Mouse (Mus musculus) forebrain, embryonic 16.5 days (tissue): Measurements from ENCODE around the gene Oaf. TPM values are rescaled to one million over a fixed set of nuclear protein-coding genes. Genes with fewer than 3 reads are reported as not detected.

ENCODE experiments used
- ATAC-seq: fragments of 200-750 bp; cut with Nextera tagmentation; 2 replicates; pipeline ENCODE4 v1.8.0; 2017; ENCODE audit warnings: mild to moderate bottlenecking, moderate library complexity
- H3K27ac ChIP-seq: fragments of 300-500 bp; sonication (generic); 2 replicates; pipeline ENCODE4 v1.5.1; 2014; ENCODE audit warnings: low read length, control low read depth
- H3K27me3 ChIP-seq: fragments of 300-500 bp; sonication (generic); replicated peaks from 2 replicates; pipeline ENCODE4 v1.6.1; 2014; ENCODE audit warnings: low read length; ENCODE audit not compliant: control insufficient read depth, insufficient read depth
- H3K36me3 ChIP-seq: fragments of 300-500 bp; sonication (generic); 2 replicates; pipeline ENCODE4 v1.6.1; 2014; ENCODE audit not compliant: control insufficient read depth, insufficient read depth
- H3K4me1 ChIP-seq: fragments of 300-500 bp; sonication (generic); replicated peaks from 2 replicates; pipeline ENCODE4 v1.6.1; 2014; ENCODE audit warnings: low read length; ENCODE audit not compliant: control insufficient read depth, insufficient read depth
- H3K4me2 ChIP-seq: fragments of 300-500 bp; sonication (generic); 2 replicates; pipeline ENCODE4 v1.6.1; 2014; ENCODE audit warnings: mild to moderate bottlenecking, low read length, control low read depth
- H3K4me3 ChIP-seq: fragments of 300-500 bp; sonication (generic); replicated peaks from 2 replicates; pipeline ENCODE4 v1.5.1; 2014; ENCODE audit warnings: mild to moderate bottlenecking, low read length, control low read depth
- H3K9ac ChIP-seq: fragments of 300-500 bp; sonication (generic); replicated peaks from 2 replicates; pipeline ENCODE4 v1.6.1; 2014; ENCODE audit warnings: low read depth, low read length, control low read depth
- H3K9me3 ChIP-seq: fragments of 300-500 bp; sonication (generic); 2 replicates; pipeline ENCODE4 v1.6.1; 2016; ENCODE audit warnings: low read length; ENCODE audit not compliant: control insufficient read depth
- WGBS: fragments of 180-500 bp; shearing (Covaris S2); extraction: QIAGEN DNeasy Blood & Tissue Kit; methylation state at CpG from one replicate; pipeline ENCODE4 v1.1.7; 2014; 5-methylcytosine and 5-hydroxymethylcytosine counted together
- polyA plus RNA-seq: library from polyadenylated mRNA; unstranded; fragments of >200 nt; fragmentation: Nextera tagmentation; extraction: Ambion mirVana; gene quantifications from 2 replicates; pipeline ENCODE4 v1.2.1, GENCODE M21; 2015

Gene Oaf
- 5.7 and 10.5 TPM in 2 replicates for polyA plus RNA-seq

- H3K36me3 ChIP-seq = no peaks in the 10 kb centered on the region
- WGBS = 1% methylated on average over 44 of the region's 44 CpGs
- no peaks in the 10 kb centered on the region for H3K9me3 ChIP-seq
- peaks cover 15% of the 10 kb centered on the region for H3K4me1 ChIP-seq
- H3K27me3 ChIP-seq = peaks cover 15% of the 10 kb centered on the region; the same call in 1 of the 2 replicates
- peak within 1 kb of the TSS; percentile 84 for H3K4me2 ChIP-seq
- H3K27ac ChIP-seq = no peak within 1 kb of the TSS
- H3K4me3 ChIP-seq = peak within 1 kb of the TSS; percentile 55
- peak; percentile 88 for ATAC-seq
- H3K9ac ChIP-seq = peak within 1 kb of the TSS; percentile 63
Measured at GRCm38 (mm10) chr9:43239712-43240593, at the start of gene Oaf. Oaf (minus strand) TSS chr9:43239911.

DNA sequence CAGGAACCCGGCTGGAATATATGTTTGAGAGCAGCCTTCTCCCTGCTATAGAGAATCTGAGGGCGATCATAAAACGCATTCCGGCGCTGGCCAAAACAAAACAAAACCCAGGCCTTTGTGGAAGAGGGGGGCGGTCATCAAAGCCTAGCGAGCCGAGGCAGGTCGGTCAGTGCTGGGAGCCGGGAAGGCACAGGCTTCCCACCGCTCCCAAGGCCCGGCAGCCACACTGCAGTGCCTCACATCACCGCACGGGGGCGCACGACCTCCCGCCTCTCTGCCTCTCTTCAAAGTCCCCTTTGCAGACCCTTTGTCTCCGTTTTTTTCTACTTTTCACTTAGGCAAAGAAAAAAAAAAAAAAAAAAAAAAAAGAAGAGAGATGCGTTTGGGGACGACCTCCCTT lies 47.2 kb upstream of the Oaf start:
- H3K27ac ChIP-seq = no peak overlapping the region
- 3% methylated on average over 20 of the region's 20 CpGs for WGBS
- no peak overlapping the region for H3K9ac ChIP-seq
- H3K9me3 ChIP-seq = no peaks in the 10 kb centered on the region
- H3K4me2 ChIP-seq = peak overlapping the region; percentile 22; the same call in 1 of the 2 replicates
- H3K4me3 ChIP-seq = no peak overlapping the region
- H3K4me1 ChIP-seq = 0 out of 2 replicates have a peak, but pooled peaks cover 4% of the 10 kb centered on the region
- ATAC-seq = no peak; the same call in 1 of the 2 replicates
- H3K27me3 ChIP-seq = no peaks in the 10 kb centered on the region; the same call in 1 of the 2 replicates
- no peaks in the 10 kb centered on the region for H3K36me3 ChIP-seq

GRCm38 (mm10) chr9:43285281-43285680 lies 45.6 kb upstream of the Oaf start:
- no peak overlapping the region for H3K27ac ChIP-seq
- H3K4me3 ChIP-seq = no peak overlapping the region
- H3K36me3 ChIP-seq = no peaks in the 10 kb centered on the region
- H3K27me3 ChIP-seq = no peaks in the 10 kb centered on the region; the same call in 1 of the 2 replicates
- ATAC-seq = no peak
- 83% methylated on average over 4 of the region's 4 CpGs for WGBS
- no peak overlapping the region for H3K9ac ChIP-seq
- no peaks in the 10 kb centered on the region for H3K9me3 ChIP-seq
- no peak overlapping the region for H3K4me2 ChIP-seq
- 0 out of 2 replicates have a peak, but pooled peaks cover 4% of the 10 kb centered on the region for H3K4me1 ChIP-seq

DNA sequence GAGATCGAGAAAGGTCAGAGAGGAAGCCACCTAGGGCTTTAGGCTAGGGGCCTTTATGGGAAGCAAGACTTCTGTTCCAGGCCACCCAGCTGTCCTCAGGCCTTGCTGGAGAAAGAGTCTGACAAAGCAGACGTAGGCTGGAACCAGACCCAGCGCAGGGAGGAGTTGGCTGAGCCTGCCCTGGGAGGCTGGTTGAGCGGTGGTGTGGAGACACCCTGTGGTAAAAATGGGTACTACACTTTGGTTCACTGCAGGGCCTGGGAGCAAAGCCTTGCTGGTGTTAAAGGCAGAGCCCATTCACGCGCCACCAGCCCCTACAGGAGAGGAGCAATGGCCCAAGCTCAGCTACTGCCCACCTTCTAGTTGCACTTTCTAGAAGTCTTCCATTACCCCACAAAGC lies 44.6 kb upstream of the Oaf start:
- no peaks in the 10 kb centered on the region for H3K9me3 ChIP-seq
- H3K27ac ChIP-seq = no peak overlapping the region
- ATAC-seq = peak; percentile 92
- H3K4me3 ChIP-seq = no peak overlapping the region
- 0% methylated on average over 6 of the region's 6 CpGs for WGBS
- H3K4me2 ChIP-seq = no peak overlapping the region
- 0 out of 2 replicates have a peak, but pooled peaks cover 4% of the 10 kb centered on the region for H3K4me1 ChIP-seq
- no peaks in the 10 kb centered on the region for H3K36me3 ChIP-seq
- no peaks in the 10 kb centered on the region; the same call in 1 of the 2 replicates for H3K27me3 ChIP-seq
- no peak overlapping the region for H3K9ac ChIP-seq

DNA sequence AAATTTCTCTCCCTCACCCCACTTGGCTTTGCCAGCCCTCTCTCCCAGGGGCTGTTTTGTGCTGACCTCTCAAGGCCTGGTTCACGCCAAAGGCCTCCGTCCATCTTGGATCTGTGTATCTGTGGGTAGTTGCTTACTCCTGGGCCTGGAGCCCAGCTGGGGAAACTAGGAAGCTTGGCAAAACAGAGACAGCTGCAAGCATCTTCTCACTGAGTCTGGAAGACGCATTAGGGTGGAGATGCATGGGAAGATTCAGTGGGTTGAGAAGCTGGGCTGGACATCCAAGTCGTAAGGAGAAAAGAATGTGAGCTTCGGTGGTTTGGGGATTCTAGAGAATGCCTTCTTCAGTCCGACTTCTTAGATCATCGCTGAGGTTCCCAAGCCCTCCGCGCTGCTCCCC lies 34.0 kb upstream of the Oaf start:
- WGBS = 85% methylated on average over 9 of the region's 9 CpGs
- ATAC-seq = no peak
- H3K27ac ChIP-seq = no peak overlapping the region
- no peaks in the 10 kb centered on the region for H3K9me3 ChIP-seq
- H3K4me2 ChIP-seq = no peak overlapping the region
- H3K9ac ChIP-seq = no peak overlapping the region
- H3K36me3 ChIP-seq = no peaks in the 10 kb centered on the region
- no peak overlapping the region for H3K4me3 ChIP-seq
- peaks cover 12% of the 10 kb centered on the region; the same call in 1 of the 2 replicates for H3K27me3 ChIP-seq
- peaks cover 15% of the 10 kb centered on the region for H3K4me1 ChIP-seq

GRCm38 (mm10) chr9:43271761-43272518 lies 32.2 kb upstream of the Oaf start:
- ATAC-seq = no peak
- Histone ChIP-seq H3K27ac (no peak overlapping the region), H3K27me3 (peaks cover 12% of the 10 kb centered on the region; the same call in 1 of the 2 replicates), H3K9me3 (no peaks in the 10 kb centered on the region), H3K9ac (no peak overlapping the region), H3K4me3 (no peak overlapping the region), H3K4me2 (no peak overlapping the region), H3K4me1 (peaks cover 15% of the 10 kb centered on the region), H3K36me3 (no peaks in the 10 kb centered on the region)
- WGBS = 44% methylated on average over 14 of the region's 14 CpGs

GRCm38 (mm10) chr9:43270723-43271252 lies 31.1 kb upstream of the Oaf start:
- Histone ChIP-seq H3K4me1 (peaks cover 15% of the 10 kb centered on the region), H3K36me3 (no peaks in the 10 kb centered on the region), H3K27me3 (peaks cover 12% of the 10 kb centered on the region; the same call in 1 of the 2 replicates), H3K4me3 (peak overlapping the region; percentile 15; the same call in 1 of the 2 replicates), H3K4me2 (peak overlapping the region; percentile 44), H3K27ac (no peak overlapping the region), H3K9me3 (no peaks in the 10 kb centered on the region), H3K9ac (0 out of 2 replicates have a peak overlapping the region, but pooled peaks have one; percentile 6)
- 2% methylated on average over 17 of the region's 17 CpGs for WGBS
- ATAC-seq = peak; percentile 49

DNA sequence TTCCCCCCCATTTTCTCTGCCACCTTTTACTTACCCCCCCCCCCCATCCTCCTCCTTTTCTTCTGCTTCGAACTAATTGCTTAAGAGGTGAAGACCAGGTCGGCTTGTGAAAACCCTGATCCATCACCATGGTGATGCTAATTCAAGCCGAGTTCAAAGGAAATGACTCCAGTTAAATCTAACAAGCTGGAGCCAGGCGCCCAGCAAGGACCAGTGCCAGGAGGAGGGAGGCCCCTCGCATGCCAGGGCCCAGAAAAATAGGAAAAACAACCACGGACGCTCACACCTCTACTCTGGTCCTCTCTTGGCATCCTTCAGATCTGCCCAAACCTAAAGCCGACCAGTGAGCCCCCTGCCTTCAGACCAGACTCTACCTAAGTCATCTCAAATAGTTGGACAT lies 29.5 kb upstream of the Oaf start:
- no peaks in the 10 kb centered on the region for H3K36me3 ChIP-seq
- peaks cover 12% of the 10 kb centered on the region; the same call in 1 of the 2 replicates for H3K27me3 ChIP-seq
- H3K9me3 ChIP-seq = no peaks in the 10 kb centered on the region
- H3K4me3 ChIP-seq = no peak overlapping the region
- peak; percentile 67 for ATAC-seq
- H3K9ac ChIP-seq = no peak overlapping the region
- no peak overlapping the region for H3K27ac ChIP-seq
- peaks cover 15% of the 10 kb centered on the region for H3K4me1 ChIP-seq
- WGBS = 6% methylated on average over 8 of the region's 8 CpGs
- no peak overlapping the region for H3K4me2 ChIP-seq

DNA sequence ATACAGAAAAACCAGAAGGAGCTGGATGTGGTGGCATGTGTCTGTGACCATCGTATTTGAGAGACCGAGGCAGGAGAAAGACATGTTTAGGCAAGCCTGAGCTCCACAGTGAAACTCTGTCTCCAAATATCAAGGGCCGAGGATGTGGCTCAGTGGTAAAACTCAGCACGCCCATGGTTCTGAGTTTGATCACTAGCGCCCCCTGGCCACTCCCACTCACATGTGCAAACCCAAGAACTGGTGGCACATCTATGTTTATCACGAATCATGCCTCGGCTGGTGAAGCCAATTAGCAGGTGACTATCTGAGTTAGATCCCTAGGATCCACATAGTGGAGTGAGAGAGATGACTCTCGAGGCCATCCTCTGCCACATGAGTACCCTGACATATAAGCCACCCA lies 27.6 kb upstream of the Oaf start:
- H3K36me3 ChIP-seq = no peaks in the 10 kb centered on the region
- no peak overlapping the region for H3K4me2 ChIP-seq
- H3K9me3 ChIP-seq = no peaks in the 10 kb centered on the region
- no peak overlapping the region for H3K4me3 ChIP-seq
- WGBS = 84% methylated on average over 8 of the region's 8 CpGs
- no peak overlapping the region for H3K9ac ChIP-seq
- H3K4me1 ChIP-seq = peaks cover 15% of the 10 kb centered on the region
- no peak overlapping the region for H3K27ac ChIP-seq
- no peak for ATAC-seq
- peaks cover 12% of the 10 kb centered on the region; the same call in 1 of the 2 replicates for H3K27me3 ChIP-seq
